Mouse (Mus musculus) CD8-positive naive resting alpha-beta T cell, adult 57 days (primary cell): ENCODE results near the gene Asmt. TPM values are rescaled to one million over a fixed set of nuclear protein-coding genes. Genes with fewer than 3 reads are reported as not detected.

Source experiments
- total RNA-seq: library from RNA; stranded (reverse); gene quantifications from one replicate; pipeline ENCODE4 v1.2.4, GENCODE M21; 2023

Gene Asmt
- 2.2 TPM for total RNA-seq

DNA sequence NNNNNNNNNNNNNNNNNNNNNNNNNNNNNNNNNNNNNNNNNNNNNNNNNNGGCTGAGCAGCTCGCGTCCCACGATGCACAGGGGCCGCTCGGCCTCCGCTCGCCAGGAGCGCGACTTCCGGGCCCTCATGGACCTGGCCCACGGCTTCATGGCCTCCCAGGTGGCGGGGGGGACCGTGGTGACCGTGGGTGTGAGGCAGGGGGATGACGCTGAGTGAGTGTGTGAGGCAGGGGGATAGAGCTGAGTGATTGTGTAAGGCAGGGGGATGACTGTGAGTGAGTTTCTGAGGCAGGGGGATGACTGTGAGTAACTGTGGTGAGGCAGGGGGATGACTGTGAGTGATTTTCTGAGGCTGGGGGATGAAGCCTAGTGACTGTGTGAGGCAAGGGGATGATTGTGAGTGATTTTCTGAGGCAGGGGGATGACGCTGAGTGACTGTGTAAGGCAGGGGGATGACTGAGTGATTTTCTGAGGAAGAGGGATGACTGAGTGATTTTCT lies at the start of gene Asmt:
Gene Asmt, plus strand, starts transcription at position 51 of the 499 bp plus-strand sequence.

